Mouse (Mus musculus) cerebellum, adult 9-11 months (tissue): Measurements from ENCODE around the gene Ap5z1.

ENCODE experiments used
- DNase-seq: peaks from one replicate; pipeline ENCODE4 v3.0.0; 2022

Ap5z1 gene

GRCm38 (mm10) chr5:142463461-142464454 lies at the start of gene Ap5z1:
Gene Ap5z1, plus strand, starts transcription at chr5:142463944.
- DNase-seq = peak; percentile 97

- no peak for DNase-seq
Measured at GRCm38 (mm10) chr5:142415401-142415800, 48.3 kb upstream of the Ap5z1 start.

- DNase-seq = no peak
Measured at GRCm38 (mm10) chr5:142416070-142416775, 47.5 kb upstream of the Ap5z1 start.

GRCm38 (mm10) chr5:142417104-142417503 lies 46.6 kb upstream of the Ap5z1 start:
- DNase-seq = no peak

- no peak for DNase-seq
Measured at GRCm38 (mm10) chr5:142417876-142418275, 45.9 kb upstream of the Ap5z1 start.

GRCm38 (mm10) chr5:142418419-142418818 lies 45.3 kb upstream of the Ap5z1 start:
- no peak for DNase-seq

- no peak for DNase-seq
Measured at GRCm38 (mm10) chr5:142420317-142420716, 43.4 kb upstream of the Ap5z1 start.

GRCm38 (mm10) chr5:142420920-142421319 lies 42.8 kb upstream of the Ap5z1 start:
- DNase-seq = no peak

GRCm38 (mm10) chr5:142421886-142422285 lies 41.9 kb upstream of the Ap5z1 start:
- no peak for DNase-seq

- no peak for DNase-seq
Measured at GRCm38 (mm10) chr5:142423141-142423540, 40.6 kb upstream of the Ap5z1 start.

GRCm38 (mm10) chr5:142423701-142424100 lies 40.0 kb upstream of the Ap5z1 start:
- no peak for DNase-seq

GRCm38 (mm10) chr5:142424627-142425349 lies 39.0 kb upstream of the Ap5z1 start:
- DNase-seq = peak; percentile 76

GRCm38 (mm10) chr5:142426476-142426875 lies 37.3 kb upstream of the Ap5z1 start:
- DNase-seq = no peak

GRCm38 (mm10) chr5:142427876-142428275 lies 35.9 kb upstream of the Ap5z1 start:
- DNase-seq = no peak

- no peak for DNase-seq
Measured at GRCm38 (mm10) chr5:142428691-142429090, 35.1 kb upstream of the Ap5z1 start.

GRCm38 (mm10) chr5:142431029-142431428 lies 32.7 kb upstream of the Ap5z1 start:
- no peak for DNase-seq

- DNase-seq = no peak
Measured at GRCm38 (mm10) chr5:142431811-142432434, 31.8 kb upstream of the Ap5z1 start.

- DNase-seq = no peak
Measured at GRCm38 (mm10) chr5:142432695-142433094, 31.0 kb upstream of the Ap5z1 start.

- DNase-seq = no peak
Measured at GRCm38 (mm10) chr5:142434052-142434451, 29.7 kb upstream of the Ap5z1 start.

- DNase-seq = no peak
Measured at GRCm38 (mm10) chr5:142435736-142436135, 28.0 kb upstream of the Ap5z1 start.

GRCm38 (mm10) chr5:142438380-142438938 lies 25.3 kb upstream of the Ap5z1 start:
- no peak for DNase-seq

GRCm38 (mm10) chr5:142439911-142440432 lies 23.8 kb upstream of the Ap5z1 start:
- no peak for DNase-seq
